Mouse (Mus musculus): ENCODE data around the gene Cox11.

GRCm38 (mm10) chr11:90681171-90681570, 43.2 kb downstream of the Cox11 start:
- TF ChIP-seq POLR2A (IDR thresholded peaks at IDR 0.05; ENCODE audit: insufficient read depth, low read depth, low read length) (no peak), CTCF (IDR thresholded peaks at IDR 0.05; ENCODE audit: insufficient read depth, low read depth, low read length) (no peak)
